Comparison of ENCODE assay signal across 9 mouse cellular contexts in genomic region chr3:34648105-34648832, GRCm38 (mm10). TPM values are rescaled to one million over a fixed set of nuclear protein-coding genes. Genes with fewer than 3 reads are reported as not detected.
DNase-seq lines count a peak whose midpoint lies in the region; ATAC-seq lines count a peak whose summit lies in the region.
"Had no signal": no experiment of that assay in that cellular context is flagged by ENCODE, and none has a peak within 500 bp of the region (broad histone marks: within the 10 kb centered on the region; RNA-seq: fewer than 3 reads in every experiment).

No protein-coding gene starts in this region.

- H3K4me2 ChIP-seq in kidney, embryonic 16.5 days (replicated peaks; ENCODE audit: low read depth, low read length): peak overlapping the region; percentile 14
- peak overlapping the region; percentile 61 for H3K4me2 ChIP-seq in hindbrain, embryonic 16.5 days (ENCODE audit: low read length)
- H3K4me2 ChIP-seq in neural tube, embryonic 12.5 days (replicated peaks): peak overlapping the region; percentile 84

- no peak for ATAC-seq in kidney, embryonic 16.5 days (ENCODE audit: low FRiP score, low TSS enrichment)
- ATAC-seq in hindbrain, embryonic 16.5 days: no peak
- no peak for ATAC-seq in neural tube, embryonic 12.5 days (ENCODE audit: low FRiP score, low read depth)

- H3K9me3 ChIP-seq in kidney, embryonic 16.5 days (ENCODE audit: low read length): no peaks in the 10 kb centered on the region
- H3K9me3 ChIP-seq in hindbrain, embryonic 16.5 days (ENCODE audit: control insufficient read depth, low read length): no peaks in the 10 kb centered on the region
- H3K9me3 ChIP-seq in neural tube, embryonic 12.5 days: no peaks in the 10 kb centered on the region

- no peaks in the 10 kb centered on the region for H3K36me3 ChIP-seq in kidney, embryonic 16.5 days (ENCODE audit: insufficient read depth, low read length)
- no peaks in the 10 kb centered on the region for H3K36me3 ChIP-seq in hindbrain, embryonic 16.5 days (ENCODE audit: control insufficient read depth, insufficient read depth, low read length)
- no peaks in the 10 kb centered on the region for H3K36me3 ChIP-seq in neural tube, embryonic 12.5 days

- DNase-seq in kidney, adult 9 months: no peak
- DNase-seq in embryo, embryonic 9.5 days (ENCODE audit: extremely low spot score): peak; percentile 67
- DNase-seq in adrenal gland, postnatal 14 days: no peak
- no peak for DNase-seq in adrenal gland, postnatal 25 days
- DNase-seq in adrenal gland, adult 8-10 months: no peak

- no peak overlapping the region for H3K9ac ChIP-seq in kidney, embryonic 16.5 days (replicated peaks; ENCODE audit: low read length)
- H3K9ac ChIP-seq in hindbrain, embryonic 16.5 days (ENCODE audit: low read depth, low read length): peak overlapping the region; percentile 63
- H3K9ac ChIP-seq in neural tube, embryonic 12.5 days: peak overlapping the region; percentile 73

- H3K27me3 ChIP-seq in kidney, embryonic 16.5 days (ENCODE audit: insufficient read depth, low read length): peaks cover 90% of the 10 kb centered on the region
- H3K27me3 ChIP-seq in hindbrain, embryonic 16.5 days (replicated peaks; ENCODE audit: control insufficient read depth, insufficient read depth, low read length): peaks cover 23% of the 10 kb centered on the region
- H3K27me3 ChIP-seq in neural tube, embryonic 12.5 days (replicated peaks): peaks cover 13% of the 10 kb centered on the region

- WGBS in kidney, embryonic 16.5 days: 3% methylated on average over 19 of the region's 19 CpGs
- WGBS in hindbrain, embryonic 16.5 days: 2% methylated on average over 19 of the region's 19 CpGs
- WGBS in neural tube, embryonic 12.5 days: under 1% methylated on average over 19 of the region's 19 CpGs

- no peak overlapping the region for H3K27ac ChIP-seq in kidney, embryonic 16.5 days (ENCODE audit: low read length)
- peak overlapping the region; percentile 68 for H3K27ac ChIP-seq in hindbrain, embryonic 16.5 days (ENCODE audit: low read depth, low read length)
- H3K27ac ChIP-seq in neural tube, embryonic 12.5 days: peak overlapping the region; percentile 61; the same call in 1 of the 2 replicates

- peaks cover 25% of the 10 kb centered on the region for H3K4me1 ChIP-seq in kidney, embryonic 16.5 days (ENCODE audit: insufficient read depth, low read length)
- peaks cover 10% of the 10 kb centered on the region for H3K4me1 ChIP-seq in hindbrain, embryonic 16.5 days (ENCODE audit: control insufficient read depth, insufficient read depth, low read depth, low read length)
- peaks cover 33% of the 10 kb centered on the region for H3K4me1 ChIP-seq in neural tube, embryonic 12.5 days

- H3K4me3 ChIP-seq in kidney, embryonic 16.5 days (ENCODE audit: low read length): peak overlapping the region; percentile 14; the same call in 1 of the 2 replicates
- H3K4me3 ChIP-seq in hindbrain, embryonic 16.5 days (ENCODE audit: low read length): peak overlapping the region; percentile 52
- peak overlapping the region; percentile 74 for H3K4me3 ChIP-seq in neural tube, embryonic 12.5 days

RNA-seq across cellular contexts. Expression of gene Sox2, which starts 1.9 kb away (rescaled TPM):
- polyA plus RNA-seq in kidney, embryonic 16.5 days (2015; fragmentation: Nextera tagmentation; extraction: Ambion mirVana): not detected in 2 replicates
- 8.2 and 8.6 TPM in 2 replicates for polyA plus RNA-seq in hindbrain, embryonic 16.5 days (2015; fragmentation: Nextera tagmentation; extraction: Ambion mirVana)
- polyA plus RNA-seq in neural tube, embryonic 12.5 days (2016; fragmentation: Nextera tagmentation; extraction: Ambion mirVana): 48.0 and 49.7 TPM in 2 replicates
- total RNA-seq in adrenal gland, postnatal 14 days (2021): 0.63 and 0.75 TPM in 2 replicates
- 0.43 and 0.58 TPM in 2 replicates for total RNA-seq in adrenal gland, postnatal 25 days (2021)
- total RNA-seq in adrenal gland, adult 8-10 months (2022): under 1 TPM; 0.28 to 0.38 (median 0.33) TPM
- total RNA-seq: heart, postnatal 25 days had no signal

Comparison
In these comparisons a context has a peak if more than half of its experiments do, and no peak if none do; other contexts are left out.
1. H3K4me2 ChIP-seq: peak in every context shown above with its lines; median percentile 84 in neural tube, embryonic 12.5 days; 61 in hindbrain, embryonic 16.5 days; 14 in kidney, embryonic 16.5 days.
2. H3K4me3 ChIP-seq: peak in every context shown above with its lines; median percentile 74 in neural tube, embryonic 12.5 days; 52 in hindbrain, embryonic 16.5 days; 14 in kidney, embryonic 16.5 days.